Mouse (Mus musculus): ENCODE results near the gene Tsks. TPM values are rescaled to one million over a fixed set of nuclear protein-coding genes. Genes with fewer than 3 reads are reported as not detected.

The Tsks gene
- polyA plus RNA-seq, 1 experiment from 2014 or later: 0.09 TPM

DNA sequence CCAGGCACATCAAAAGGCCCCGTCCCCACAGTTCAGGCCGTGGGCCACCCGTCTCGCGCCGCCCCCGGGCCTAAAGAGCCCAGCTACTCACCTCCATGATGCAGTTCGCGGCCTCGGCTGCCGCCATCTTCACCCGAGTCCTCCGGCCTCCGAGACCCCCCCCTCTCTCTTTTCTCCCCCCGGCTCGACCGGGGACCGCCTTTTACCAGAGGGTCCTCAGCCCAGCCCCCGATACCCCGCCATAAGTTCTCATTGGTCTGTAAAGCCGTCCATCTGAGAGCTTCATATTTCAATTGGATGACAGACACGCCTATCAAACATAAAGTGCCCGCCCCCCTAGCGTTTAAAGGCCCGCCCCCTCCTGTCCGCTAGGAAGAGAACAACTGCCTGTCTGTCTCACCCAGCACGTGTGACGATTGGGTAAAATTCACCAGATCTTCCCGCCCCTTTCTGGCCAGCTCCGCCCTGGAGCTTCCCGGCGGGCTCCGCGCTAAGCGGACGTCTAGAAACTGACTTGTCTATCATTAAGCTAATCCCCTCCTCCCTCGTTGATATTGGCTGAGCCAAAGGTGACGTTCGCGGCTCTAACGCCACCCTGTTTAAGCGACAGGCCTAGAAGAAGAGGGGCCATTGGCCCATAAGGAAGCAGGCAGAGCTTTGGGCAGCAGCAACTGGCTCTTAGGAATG is 43.3 kb downstream of the Tsks start, which contains the start of gene Prmt1:
Prmt1 (minus strand) TSS at position 377 of the 687 bp plus-strand sequence.
- Histone ChIP-seq H3K4me3 (ENCODE audit: low read depth, low read length) (peak within 1 kb of the TSS; percentile 97), H3K4me2 (replicated peaks; ENCODE audit: low read depth, low read length) (peak within 1 kb of the TSS; percentile 69), H3K9ac (ENCODE audit: low read depth, low read length) (peak within 1 kb of the TSS; percentile 98), H3K36me3 (ENCODE audit: control insufficient read depth, insufficient read depth, low read length) (peaks cover 7% of the 10 kb centered on the region), H3K27me3 (ENCODE audit: control insufficient read depth, insufficient read depth, low read length) (no peaks in the 10 kb centered on the region), H3K27ac (ENCODE audit: low read depth, low read length) (peak within 1 kb of the TSS; percentile 92), H3K4me1 (replicated peaks; ENCODE audit: control insufficient read depth, insufficient read depth, low read length) (peaks cover 3% of the 10 kb centered on the region; the same call in 1 of the 2 replicates), H3K9me3 (ENCODE audit: control insufficient read depth, low read length) (no peaks in the 10 kb centered on the region)
- DNase-seq (ENCODE audit: low spot score): peak; percentile 97
- peak; percentile 96 for ATAC-seq (ENCODE audit: low FRiP score)
- WGBS: under 1% methylated on average over 40 of the region's 42 CpGs

DNA sequence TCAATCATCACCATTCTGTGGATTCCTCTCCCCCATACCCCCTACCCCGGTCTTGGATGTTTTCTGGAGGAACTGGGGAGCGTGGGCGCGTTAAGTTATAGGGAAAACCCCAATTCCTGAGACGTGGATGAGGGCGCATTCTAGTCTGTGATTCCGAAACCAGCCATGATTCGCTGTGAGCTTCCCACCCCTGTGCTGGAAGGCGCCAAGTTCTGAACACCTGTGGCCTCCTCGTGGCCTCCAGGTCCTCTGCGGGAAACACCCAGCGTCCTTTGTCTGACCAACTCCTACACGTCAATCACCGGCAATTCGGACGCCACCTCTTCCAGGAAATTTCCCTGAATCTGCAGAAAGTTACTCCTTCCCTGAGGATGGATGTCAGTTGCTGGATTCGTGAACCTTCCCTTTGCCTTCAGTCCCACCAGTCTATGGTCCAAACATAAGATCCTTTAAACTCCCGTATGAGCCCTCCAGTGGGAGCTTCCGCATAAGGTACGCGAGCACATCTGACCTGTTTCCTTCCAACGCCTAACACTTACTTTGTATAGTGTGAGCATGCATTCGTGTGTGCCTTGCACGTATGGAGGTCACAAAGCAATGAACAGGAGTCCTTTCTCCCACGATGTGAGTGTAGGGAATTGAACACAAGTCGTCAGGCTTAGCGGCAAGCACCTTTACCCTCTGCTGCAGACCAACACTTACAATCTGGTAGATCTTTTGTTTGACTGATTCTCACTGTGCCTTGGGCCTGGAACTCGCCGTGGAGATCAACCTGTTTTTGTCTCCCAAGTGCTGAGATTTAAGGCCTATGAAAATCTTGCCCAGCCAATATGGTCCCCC is 44.1 kb downstream of the Tsks start:
- H3K9me3 ChIP-seq (ENCODE audit: control insufficient read depth, low read length): no peaks in the 10 kb centered on the region
- H3K4me2 ChIP-seq (replicated peaks; ENCODE audit: low read depth, low read length): peak overlapping the region; percentile 69
- peak overlapping the region; percentile 97 for H3K4me3 ChIP-seq (ENCODE audit: low read depth, low read length)
- ATAC-seq (ENCODE audit: low FRiP score) (peak; percentile 61), DNase-seq (ENCODE audit: low spot score) (no peak)
- H3K36me3 ChIP-seq (ENCODE audit: control insufficient read depth, insufficient read depth, low read length): peaks cover 1% of the 10 kb centered on the region
- no peaks in the 10 kb centered on the region for H3K27me3 ChIP-seq (ENCODE audit: control insufficient read depth, insufficient read depth, low read length)
- peaks cover 3% of the 10 kb centered on the region; the same call in 1 of the 2 replicates for H3K4me1 ChIP-seq (replicated peaks; ENCODE audit: control insufficient read depth, insufficient read depth, low read length)
- peak overlapping the region; percentile 81 for H3K9ac ChIP-seq (ENCODE audit: low read depth, low read length)
- H3K27ac ChIP-seq (ENCODE audit: low read depth, low read length): peak overlapping the region; percentile 85
- under 1% methylated on average over 29 of the region's 29 CpGs for WGBS

DNA sequence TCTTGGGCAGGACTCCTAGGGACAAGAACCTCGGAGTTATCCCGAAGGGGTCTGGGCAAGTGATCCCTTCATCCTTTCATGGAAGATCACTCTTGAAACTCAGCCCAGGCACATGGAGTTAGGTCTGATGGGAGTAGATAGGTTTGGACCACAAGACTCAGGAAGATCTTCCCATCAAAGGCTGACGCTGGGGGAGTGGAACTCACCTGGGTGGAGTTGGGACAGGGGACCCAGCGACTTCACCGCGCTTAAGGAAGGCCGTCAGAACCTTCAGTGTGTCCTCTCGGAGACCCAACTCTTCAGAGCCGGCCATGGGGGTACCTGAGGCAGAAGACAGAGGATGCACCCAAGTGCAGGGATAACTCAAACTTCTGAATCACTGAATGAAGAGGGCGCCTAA is 53.7 kb downstream of the Tsks start:
- DNase-seq (ENCODE audit: low spot score): no peak
- Histone ChIP-seq H3K27me3 (ENCODE audit: control insufficient read depth, insufficient read depth, low read length) (no peaks in the 10 kb centered on the region), H3K9ac (ENCODE audit: low read depth, low read length) (peak overlapping the region; percentile 69), H3K9me3 (ENCODE audit: control insufficient read depth, low read length) (no peaks in the 10 kb centered on the region), H3K4me2 (replicated peaks; ENCODE audit: low read depth, low read length) (peak overlapping the region; percentile 78), H3K36me3 (ENCODE audit: control insufficient read depth, insufficient read depth, low read length) (peaks cover 7% of the 10 kb centered on the region), H3K4me1 (replicated peaks; ENCODE audit: control insufficient read depth, insufficient read depth, low read length) (peaks cover 3% of the 10 kb centered on the region), H3K4me3 (ENCODE audit: low read depth, low read length) (peak overlapping the region; percentile 69), H3K27ac (ENCODE audit: low read depth, low read length) (no peak overlapping the region)
- no peak for ATAC-seq (ENCODE audit: low FRiP score)
- 12% methylated on average over 10 of the region's 10 CpGs for WGBS

DNA sequence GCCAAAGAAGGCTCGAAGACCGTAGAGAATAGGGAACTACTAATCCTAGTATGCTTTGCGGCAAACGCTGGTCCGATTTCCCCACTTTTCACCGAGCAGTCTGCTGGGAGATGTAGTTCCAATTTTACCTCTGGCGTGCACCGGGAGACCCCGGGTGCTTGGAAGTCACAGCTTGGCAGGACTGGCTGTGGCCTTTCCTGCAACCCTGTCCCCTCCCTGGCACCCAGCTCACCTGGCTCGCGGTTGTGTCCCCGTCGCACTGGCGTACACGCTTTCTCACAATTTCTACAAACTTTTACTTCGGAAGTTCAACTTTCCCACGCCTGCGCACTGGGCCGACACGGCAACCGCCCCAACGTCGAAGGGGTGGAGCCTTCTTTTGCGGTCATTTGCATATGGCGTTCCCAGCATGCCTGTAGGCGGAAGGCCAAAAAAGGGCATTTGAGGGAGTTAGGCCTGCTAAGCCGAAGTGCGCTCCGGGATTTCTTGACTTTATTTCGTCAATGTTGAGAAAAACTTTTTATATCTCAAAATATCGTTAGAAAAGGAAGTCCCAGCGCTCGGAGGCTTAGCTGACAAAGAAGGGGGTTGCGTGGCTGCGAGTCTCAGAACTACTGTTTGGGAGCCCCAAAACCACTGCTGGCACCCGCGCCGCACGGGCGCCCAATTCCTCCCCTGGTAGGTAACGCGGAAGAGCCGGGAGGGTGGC is 54.4 kb downstream of the Tsks start, which contains the start of gene Irf3:
Irf3 (plus strand) TSS at position 418 of the 709 bp plus-strand sequence.
- peak within 1 kb of the TSS; percentile 89 for H3K4me2 ChIP-seq (replicated peaks; ENCODE audit: low read depth, low read length)
- DNase-seq (ENCODE audit: low spot score) (peak; percentile 96), ATAC-seq (ENCODE audit: low FRiP score) (peak; percentile 92)
- H3K27me3 ChIP-seq (ENCODE audit: control insufficient read depth, insufficient read depth, low read length): no peaks in the 10 kb centered on the region
- peak within 1 kb of the TSS; percentile 69 for H3K9ac ChIP-seq (ENCODE audit: low read depth, low read length)
- H3K9me3 ChIP-seq (ENCODE audit: control insufficient read depth, low read length): no peaks in the 10 kb centered on the region
- peaks cover 11% of the 10 kb centered on the region for H3K36me3 ChIP-seq (ENCODE audit: control insufficient read depth, insufficient read depth, low read length)
- under 1% methylated on average over 43 of the region's 43 CpGs for WGBS
- peak within 1 kb of the TSS; percentile 65 for H3K27ac ChIP-seq (ENCODE audit: low read depth, low read length)
- H3K4me3 ChIP-seq (ENCODE audit: low read depth, low read length): peak within 1 kb of the TSS; percentile 69
- peaks cover 3% of the 10 kb centered on the region for H3K4me1 ChIP-seq (replicated peaks; ENCODE audit: control insufficient read depth, insufficient read depth, low read length)

DNA sequence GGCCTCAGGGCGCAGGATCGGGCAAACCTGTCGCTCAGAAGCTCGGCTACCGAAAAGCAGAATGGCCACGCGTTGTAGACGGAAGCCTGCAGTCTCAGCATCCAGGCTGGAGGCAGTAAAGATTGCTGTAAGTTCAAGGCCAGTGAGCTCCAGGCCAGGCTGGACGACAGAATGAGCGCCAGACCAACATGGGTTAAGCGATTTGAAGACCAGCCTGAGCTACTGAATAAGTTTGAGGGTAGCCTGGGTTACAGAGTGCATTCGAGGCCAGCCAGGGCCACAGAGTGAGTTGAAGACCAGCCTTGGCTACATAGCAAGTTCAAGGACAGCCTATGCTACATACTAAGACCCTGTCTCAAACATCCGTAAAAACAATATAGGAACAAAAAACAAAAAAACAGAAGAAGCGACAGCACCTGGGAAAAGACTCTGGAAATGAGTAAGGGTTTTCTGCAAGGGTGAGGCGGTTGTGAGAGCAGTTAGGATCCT is 55.0 kb downstream of the Tsks start:
- H3K36me3 ChIP-seq (ENCODE audit: control insufficient read depth, insufficient read depth, low read length): peaks cover 11% of the 10 kb centered on the region
- peak overlapping the region; percentile 65 for H3K27ac ChIP-seq (ENCODE audit: low read depth, low read length)
- H3K9ac ChIP-seq (ENCODE audit: low read depth, low read length): peak overlapping the region; percentile 69
- DNase-seq (ENCODE audit: low spot score) (no peak), ATAC-seq (ENCODE audit: low FRiP score) (peak; percentile 15)
- peaks cover 3% of the 10 kb centered on the region for H3K4me1 ChIP-seq (replicated peaks; ENCODE audit: control insufficient read depth, insufficient read depth, low read length)
- 4% methylated on average over 15 of the region's 15 CpGs for WGBS
- no peaks in the 10 kb centered on the region for H3K9me3 ChIP-seq (ENCODE audit: control insufficient read depth, low read length)
- H3K27me3 ChIP-seq (ENCODE audit: control insufficient read depth, insufficient read depth, low read length): no peaks in the 10 kb centered on the region
- peak overlapping the region; percentile 69 for H3K4me3 ChIP-seq (ENCODE audit: low read depth, low read length)
- H3K4me2 ChIP-seq (replicated peaks; ENCODE audit: low read depth, low read length): peak overlapping the region; percentile 89

DNA sequence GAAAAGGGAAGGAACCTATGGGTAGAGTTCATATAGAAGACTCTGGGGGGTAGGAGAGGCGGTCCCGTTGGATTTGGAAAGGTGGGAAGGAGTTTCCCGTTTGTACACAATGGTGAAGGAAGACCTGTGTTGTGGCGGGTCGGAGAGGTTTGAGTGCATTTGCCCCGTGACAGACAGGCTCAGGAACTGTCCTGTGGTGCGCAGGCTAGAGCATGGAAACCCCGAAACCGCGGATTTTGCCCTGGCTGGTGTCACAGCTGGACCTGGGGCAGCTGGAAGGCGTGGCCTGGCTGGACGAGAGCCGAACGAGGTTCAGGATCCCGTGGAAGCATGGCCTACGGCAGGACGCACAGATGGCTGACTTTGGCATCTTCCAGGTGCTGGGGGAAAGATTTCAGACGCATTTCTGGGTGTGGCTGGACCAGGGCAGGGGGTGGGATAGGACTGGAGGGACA is 55.5 kb downstream of the Tsks start, which contains the start of gene Bcl2l12:
Bcl2l12 (minus strand) TSS at position 212 of the 455 bp plus-strand sequence.
- Histone ChIP-seq H3K4me2 (replicated peaks; ENCODE audit: low read depth, low read length) (peak within 1 kb of the TSS; percentile 89), H3K9me3 (ENCODE audit: control insufficient read depth, low read length) (no peaks in the 10 kb centered on the region), H3K9ac (ENCODE audit: low read depth, low read length) (peak within 1 kb of the TSS; percentile 69), H3K36me3 (ENCODE audit: control insufficient read depth, insufficient read depth, low read length) (peaks cover 11% of the 10 kb centered on the region), H3K4me1 (replicated peaks; ENCODE audit: control insufficient read depth, insufficient read depth, low read length) (peaks cover 3% of the 10 kb centered on the region), H3K27me3 (ENCODE audit: control insufficient read depth, insufficient read depth, low read length) (no peaks in the 10 kb centered on the region), H3K27ac (ENCODE audit: low read depth, low read length) (peak within 1 kb of the TSS; percentile 65), H3K4me3 (ENCODE audit: low read depth, low read length) (peak within 1 kb of the TSS; percentile 69)
- DNase-seq (ENCODE audit: low spot score): peak; percentile 58
- ATAC-seq (ENCODE audit: low FRiP score): no peak
- WGBS: 4% methylated on average over 18 of the region's 18 CpGs

DNA sequence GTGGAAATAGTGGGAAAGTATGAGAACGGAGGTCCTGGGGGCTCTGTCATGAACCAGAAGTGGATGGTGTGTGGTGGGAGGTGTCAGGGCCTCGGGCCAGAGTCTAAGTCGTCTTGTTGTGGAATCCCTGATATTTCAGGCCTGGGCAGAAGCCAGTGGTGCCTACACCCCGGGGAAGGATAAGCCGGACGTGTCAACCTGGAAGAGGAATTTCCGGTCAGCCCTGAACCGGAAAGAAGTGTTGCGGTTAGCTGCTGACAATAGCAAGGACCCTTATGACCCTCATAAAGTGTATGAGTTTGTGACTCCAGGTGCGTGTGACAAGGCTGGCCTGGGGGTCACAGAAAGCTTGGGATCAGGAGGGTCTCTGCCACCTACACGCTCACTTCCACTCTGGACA is 56.7 kb downstream of the Tsks start:
- no peak overlapping the region; the same call in 1 of the 2 replicates for H3K4me3 ChIP-seq (ENCODE audit: low read depth, low read length)
- DNase-seq (ENCODE audit: low spot score): no peak
- no peak overlapping the region for H3K27ac ChIP-seq (ENCODE audit: low read depth, low read length)
- H3K27me3 ChIP-seq (ENCODE audit: control insufficient read depth, insufficient read depth, low read length): no peaks in the 10 kb centered on the region
- peaks cover 3% of the 10 kb centered on the region for H3K4me1 ChIP-seq (replicated peaks; ENCODE audit: control insufficient read depth, insufficient read depth, low read length)
- no peak overlapping the region for H3K4me2 ChIP-seq (replicated peaks; ENCODE audit: low read depth, low read length)
- no peaks in the 10 kb centered on the region for H3K9me3 ChIP-seq (ENCODE audit: control insufficient read depth, low read length)
- H3K9ac ChIP-seq (ENCODE audit: low read depth, low read length): no peak overlapping the region
- H3K36me3 ChIP-seq (ENCODE audit: control insufficient read depth, insufficient read depth, low read length): peaks cover 11% of the 10 kb centered on the region
- no peak for ATAC-seq (ENCODE audit: low FRiP score)
- WGBS: 84% methylated on average over 11 of the region's 11 CpGs

DNA sequence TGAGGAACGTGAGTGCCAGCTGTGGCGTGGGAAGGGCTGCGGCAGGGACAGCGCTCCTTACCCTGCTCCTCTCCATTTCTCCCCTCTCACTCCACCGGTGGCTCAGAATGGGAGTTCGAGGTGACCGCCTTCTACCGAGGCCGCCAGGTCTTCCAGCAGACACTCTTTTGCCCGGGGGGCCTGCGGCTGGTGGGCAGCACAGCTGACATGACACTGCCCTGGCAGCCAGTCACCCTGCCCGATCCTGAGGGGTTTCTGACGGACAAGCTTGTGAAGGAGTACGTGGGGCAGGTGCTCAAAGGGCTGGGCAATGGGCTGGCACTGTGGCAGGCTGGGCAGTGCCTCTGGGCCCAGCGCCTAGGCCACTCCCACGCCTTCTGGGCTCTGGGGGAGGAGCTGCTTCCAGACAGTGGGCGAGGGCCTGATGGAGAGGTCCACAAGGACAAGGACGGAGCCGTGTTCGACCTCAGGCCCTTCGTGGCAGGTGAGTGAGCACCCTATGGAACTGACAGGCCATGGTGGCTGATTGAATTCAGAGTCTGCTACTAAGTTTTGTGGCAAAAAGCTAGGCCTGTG is 57.6 kb downstream of the Tsks start:
- no peak overlapping the region for H3K4me3 ChIP-seq (ENCODE audit: low read depth, low read length)
- peaks cover 14% of the 10 kb centered on the region for H3K36me3 ChIP-seq (ENCODE audit: control insufficient read depth, insufficient read depth, low read length)
- peaks cover 3% of the 10 kb centered on the region for H3K4me1 ChIP-seq (replicated peaks; ENCODE audit: control insufficient read depth, insufficient read depth, low read length)
- H3K27ac ChIP-seq (ENCODE audit: low read depth, low read length): no peak overlapping the region
- no peak overlapping the region for H3K9ac ChIP-seq (ENCODE audit: low read depth, low read length)
- ATAC-seq (ENCODE audit: low FRiP score) (no peak), DNase-seq (ENCODE audit: low spot score) (no peak)
- no peaks in the 10 kb centered on the region for H3K27me3 ChIP-seq (ENCODE audit: control insufficient read depth, insufficient read depth, low read length)
- H3K9me3 ChIP-seq (ENCODE audit: control insufficient read depth, low read length): no peaks in the 10 kb centered on the region
- WGBS: 90% methylated on average over 21 of the region's 21 CpGs
- H3K4me2 ChIP-seq (replicated peaks; ENCODE audit: low read depth, low read length): no peak overlapping the region

All from hindbrain, embryonic 11.5 days (tissue).